Mouse (Mus musculus) forebrain, embryonic 16.5 days (tissue): ENCODE results near the gene 4930544D05Rik. TPM values are rescaled to one million over a fixed set of nuclear protein-coding genes. Genes with fewer than 3 reads are reported as not detected.
"Not testable (repeated sequence)": the region's sequence is repeated elsewhere in the genome, so short reads cannot be mapped to it uniquely, and the experiment has no call there.

Experiments used
- ATAC-seq: fragments of 200-750 bp; cut with Nextera tagmentation; 2 replicates; pipeline ENCODE4 v1.8.0; 2017; ENCODE audit warnings: mild to moderate bottlenecking, moderate library complexity
- H3K27ac ChIP-seq: fragments of 300-500 bp; sonication (generic); 2 replicates; pipeline ENCODE4 v1.5.1; 2014; ENCODE audit warnings: low read length, control low read depth
- H3K27me3 ChIP-seq: fragments of 300-500 bp; sonication (generic); replicated peaks from 2 replicates; pipeline ENCODE4 v1.6.1; 2014; ENCODE audit warnings: low read length; ENCODE audit not compliant: control insufficient read depth, insufficient read depth
- H3K36me3 ChIP-seq: fragments of 300-500 bp; sonication (generic); 2 replicates; pipeline ENCODE4 v1.6.1; 2014; ENCODE audit not compliant: control insufficient read depth, insufficient read depth
- H3K4me1 ChIP-seq: fragments of 300-500 bp; sonication (generic); replicated peaks from 2 replicates; pipeline ENCODE4 v1.6.1; 2014; ENCODE audit warnings: low read length; ENCODE audit not compliant: control insufficient read depth, insufficient read depth
- H3K4me2 ChIP-seq: fragments of 300-500 bp; sonication (generic); 2 replicates; pipeline ENCODE4 v1.6.1; 2014; ENCODE audit warnings: mild to moderate bottlenecking, low read length, control low read depth
- H3K4me3 ChIP-seq: fragments of 300-500 bp; sonication (generic); replicated peaks from 2 replicates; pipeline ENCODE4 v1.5.1; 2014; ENCODE audit warnings: mild to moderate bottlenecking, low read length, control low read depth
- H3K9ac ChIP-seq: fragments of 300-500 bp; sonication (generic); replicated peaks from 2 replicates; pipeline ENCODE4 v1.6.1; 2014; ENCODE audit warnings: low read depth, low read length, control low read depth
- H3K9me3 ChIP-seq: fragments of 300-500 bp; sonication (generic); 2 replicates; pipeline ENCODE4 v1.6.1; 2016; ENCODE audit warnings: low read length; ENCODE audit not compliant: control insufficient read depth
- WGBS: fragments of 180-500 bp; shearing (Covaris S2); extraction: QIAGEN DNeasy Blood & Tissue Kit; methylation state at CpG from one replicate; pipeline ENCODE4 v1.1.7; 2014; 5-methylcytosine and 5-hydroxymethylcytosine counted together
- polyA plus RNA-seq: library from polyadenylated mRNA; unstranded; fragments of >200 nt; fragmentation: Nextera tagmentation; extraction: Ambion mirVana; gene quantifications from 2 replicates; pipeline ENCODE4 v1.2.1, GENCODE M21; 2015

4930544D05Rik gene
- polyA plus RNA-seq = not detected in 2 replicates

GRCm38 (mm10) chr11:70615516-70616093, at the start of gene 4930544D05Rik:
Gene 4930544D05Rik, plus strand, starts transcription at chr11:70615848.
- H3K4me3 ChIP-seq = peak within 1 kb of the TSS; percentile 22
- H3K4me2 ChIP-seq = peak within 1 kb of the TSS; percentile 50
- no peaks in the 10 kb centered on the region for H3K27me3 ChIP-seq
- peak within 1 kb of the TSS; percentile 41; the same call in 1 of the 2 replicates for H3K9ac ChIP-seq
- peaks cover 6% of the 10 kb centered on the region for H3K4me1 ChIP-seq
- H3K36me3 ChIP-seq = peaks cover 12% of the 10 kb centered on the region
- no peaks in the 10 kb centered on the region for H3K9me3 ChIP-seq
- no peak within 1 kb of the TSS for H3K27ac ChIP-seq
- 14% methylated on average over 21 of the region's 21 CpGs for WGBS
- ATAC-seq = no peak

GRCm38 (mm10) chr11:70566586-70566985, 49.1 kb upstream of the 4930544D05Rik start:
- H3K9ac ChIP-seq = no peak overlapping the region
- 70% methylated on average over 7 of the region's 7 CpGs for WGBS
- no peaks in the 10 kb centered on the region for H3K27me3 ChIP-seq
- no peaks in the 10 kb centered on the region for H3K9me3 ChIP-seq
- no peaks in the 10 kb centered on the region for H3K36me3 ChIP-seq
- H3K4me2 ChIP-seq = no peak overlapping the region
- peaks cover 27% of the 10 kb centered on the region for H3K4me1 ChIP-seq
- H3K27ac ChIP-seq = no peak overlapping the region
- H3K4me3 ChIP-seq = no peak overlapping the region
- no peak for ATAC-seq

DNA sequence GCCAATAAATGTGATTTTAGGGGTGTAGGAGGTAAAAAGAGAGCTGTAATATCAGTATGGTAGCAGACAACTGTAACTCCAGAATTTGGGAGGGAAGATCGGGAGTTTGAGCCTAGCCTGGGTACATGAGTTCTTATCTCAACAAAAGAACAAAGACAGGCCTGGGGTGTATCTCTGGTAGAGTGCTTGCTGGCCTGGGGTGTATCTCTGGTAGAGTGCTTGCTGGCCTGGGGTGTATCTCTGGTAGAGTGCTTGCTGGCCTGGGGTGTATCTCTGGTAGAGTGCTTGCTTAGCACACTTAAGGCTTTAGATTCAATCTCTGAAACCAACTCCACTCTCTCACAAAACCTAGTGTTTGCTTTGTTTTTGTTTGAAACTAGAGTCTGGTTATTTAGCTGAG, 45.0 kb upstream of the 4930544D05Rik start:
- H3K4me1 ChIP-seq, H3K4me3 ChIP-seq, H3K9ac ChIP-seq, H3K36me3 ChIP-seq, H3K27ac ChIP-seq, H3K9me3 ChIP-seq, H3K27me3 ChIP-seq, ATAC-seq, H3K4me2 ChIP-seq: not testable (repeated sequence)
- WGBS = 97% methylated on average over 1 of the region's 1 CpGs

DNA sequence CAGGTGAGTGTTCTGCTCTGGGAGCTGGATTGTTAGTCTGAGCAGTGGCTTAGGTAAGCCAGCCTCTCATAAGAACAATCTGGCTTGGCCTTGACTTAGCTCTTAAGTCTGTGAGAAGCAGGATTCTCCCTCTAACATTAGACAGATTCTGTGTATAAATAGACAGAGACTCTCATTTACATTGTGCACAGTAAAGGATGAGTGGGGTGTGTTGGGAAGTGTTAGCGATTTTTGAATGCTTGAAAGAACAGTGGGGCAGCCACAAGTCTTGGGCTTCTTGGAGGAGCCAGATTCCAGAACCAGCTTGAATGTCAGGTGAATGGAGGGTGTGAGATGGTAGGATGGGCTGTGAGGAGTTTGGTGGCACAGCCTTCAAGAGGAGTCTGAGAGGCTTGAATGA, 44.0 kb upstream of the 4930544D05Rik start:
- no peak overlapping the region for H3K4me3 ChIP-seq
- H3K9ac ChIP-seq = no peak overlapping the region
- no peak overlapping the region for H3K4me2 ChIP-seq
- ATAC-seq = no peak
- H3K4me1 ChIP-seq = peaks cover 8% of the 10 kb centered on the region; the same call in 1 of the 2 replicates
- no peaks in the 10 kb centered on the region for H3K9me3 ChIP-seq
- no peak overlapping the region for H3K27ac ChIP-seq
- WGBS = 89% methylated on average over 1 of the region's 1 CpGs
- no peaks in the 10 kb centered on the region for H3K36me3 ChIP-seq
- no peaks in the 10 kb centered on the region for H3K27me3 ChIP-seq

DNA sequence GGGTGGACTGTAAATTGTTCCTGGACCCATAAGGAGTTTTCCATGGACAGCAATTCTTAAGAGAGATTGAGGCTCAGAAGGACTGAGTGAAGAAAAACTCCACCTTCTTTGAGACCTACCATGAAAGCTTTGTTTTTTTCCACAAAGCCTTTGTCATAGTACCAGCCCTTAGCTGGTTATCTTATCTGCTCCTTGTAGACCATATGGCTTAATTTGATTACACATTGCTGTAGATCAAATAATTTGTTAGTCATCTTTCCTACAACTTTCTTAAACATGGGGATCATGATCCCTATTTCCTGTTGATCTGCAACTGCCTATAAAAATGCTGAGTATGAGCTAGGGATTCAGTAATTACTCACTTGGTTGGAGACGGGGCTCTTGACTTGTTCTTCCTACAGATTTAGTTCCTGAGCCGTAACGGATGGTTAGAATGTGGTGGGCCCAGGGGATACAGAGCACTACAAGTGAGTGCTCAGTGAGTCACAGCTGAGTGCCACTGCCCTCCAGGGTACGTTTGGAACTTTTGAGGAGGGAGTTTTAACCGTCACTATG, 43.2 kb upstream of the 4930544D05Rik start:
- Histone ChIP-seq H3K9me3 (no peaks in the 10 kb centered on the region), H3K27ac (no peak overlapping the region), H3K4me3 (no peak overlapping the region), H3K4me1 (peaks cover 10% of the 10 kb centered on the region), H3K4me2 (no peak overlapping the region), H3K36me3 (no peaks in the 10 kb centered on the region), H3K9ac (no peak overlapping the region), H3K27me3 (no peaks in the 10 kb centered on the region)
- no peak for ATAC-seq
- WGBS = 69% methylated on average over 5 of the region's 5 CpGs

DNA sequence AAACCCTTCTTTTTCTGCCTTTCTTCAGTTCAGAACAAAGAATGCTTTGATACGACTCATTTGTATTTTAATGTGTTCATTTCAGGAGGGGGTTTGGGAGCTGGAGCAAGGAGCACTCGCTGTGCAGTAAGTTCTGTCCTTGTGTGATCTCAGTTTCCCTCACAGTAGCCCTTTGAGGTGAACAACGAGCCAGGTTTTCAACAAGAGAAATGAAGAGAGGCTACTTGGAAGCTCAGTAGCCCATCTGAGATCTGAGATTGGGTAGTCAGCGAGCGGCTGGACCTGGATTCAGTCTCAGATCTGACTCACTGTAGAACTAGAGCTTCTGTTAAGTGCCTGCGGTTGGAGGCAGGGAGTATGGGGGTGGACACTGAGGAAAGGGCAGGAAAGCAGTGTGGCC, 41.8 kb upstream of the 4930544D05Rik start:
- Histone ChIP-seq H3K9me3 (no peaks in the 10 kb centered on the region), H3K27ac (peak overlapping the region; percentile 45), H3K4me3 (no peak overlapping the region), H3K27me3 (no peaks in the 10 kb centered on the region), H3K36me3 (no peaks in the 10 kb centered on the region), H3K9ac (no peak overlapping the region), H3K4me2 (no peak overlapping the region), H3K4me1 (peaks cover 19% of the 10 kb centered on the region)
- 30% methylated on average over 6 of the region's 6 CpGs for WGBS
- no peak for ATAC-seq

GRCm38 (mm10) chr11:70577201-70577600, 38.4 kb upstream of the 4930544D05Rik start:
- H3K4me2 ChIP-seq = no peak overlapping the region
- H3K4me3 ChIP-seq = no peak overlapping the region
- H3K4me1 ChIP-seq = peaks cover 26% of the 10 kb centered on the region
- H3K27me3 ChIP-seq = no peaks in the 10 kb centered on the region
- no peak for ATAC-seq
- H3K9ac ChIP-seq = no peak overlapping the region
- WGBS = 74% methylated on average over 3 of the region's 3 CpGs
- H3K36me3 ChIP-seq = no peaks in the 10 kb centered on the region
- no peaks in the 10 kb centered on the region for H3K9me3 ChIP-seq
- no peak overlapping the region for H3K27ac ChIP-seq

GRCm38 (mm10) chr11:70578962-70579361, 36.7 kb upstream of the 4930544D05Rik start:
- Histone ChIP-seq H3K4me2 (no peak overlapping the region), H3K27ac (no peak overlapping the region), H3K4me3 (no peak overlapping the region), H3K36me3 (no peaks in the 10 kb centered on the region), H3K9me3 (no peaks in the 10 kb centered on the region), H3K27me3 (no peaks in the 10 kb centered on the region), H3K4me1 (peaks cover 20% of the 10 kb centered on the region), H3K9ac (no peak overlapping the region)
- no peak for ATAC-seq
- 91% methylated on average over 6 of the region's 6 CpGs for WGBS

DNA sequence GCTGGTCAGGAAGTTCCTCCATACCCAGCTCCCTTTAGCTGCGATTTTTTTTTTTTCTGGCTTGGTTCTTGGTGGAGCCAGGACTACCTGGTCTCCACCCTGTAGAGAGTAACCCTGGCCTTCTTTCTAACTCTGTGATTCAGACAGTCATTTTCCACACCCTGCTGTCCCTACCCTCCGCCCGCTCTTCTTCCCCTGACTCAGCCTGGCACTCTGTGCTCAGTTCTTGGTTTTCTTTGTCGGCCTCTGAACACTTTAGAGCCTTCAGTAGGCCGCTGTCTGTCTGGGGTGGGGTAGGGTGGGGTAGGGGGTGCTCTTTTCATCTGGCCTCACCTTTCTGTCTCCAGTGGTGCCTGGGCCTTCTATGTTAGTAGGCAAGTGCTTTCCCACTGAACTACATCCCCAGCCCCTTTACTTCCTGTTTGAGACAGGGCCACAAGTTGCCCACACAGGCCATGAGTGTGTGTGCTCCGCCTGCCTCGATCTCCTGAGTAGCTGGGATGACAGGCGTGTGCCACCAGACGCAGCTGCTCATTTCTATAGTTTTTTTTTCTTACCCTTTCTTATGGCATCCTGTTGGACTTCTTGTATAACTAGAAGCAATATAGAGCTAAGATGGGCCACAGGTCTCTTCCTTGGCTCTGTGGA, 35.8 kb upstream of the 4930544D05Rik start:
- H3K9ac ChIP-seq = no peak overlapping the region
- 87% methylated on average over 9 of the region's 9 CpGs for WGBS
- ATAC-seq = no peak

More for the DNA sequence above, 35.8 kb upstream of the 4930544D05Rik start:
- Histone ChIP-seq H3K9me3 (no peaks in the 10 kb centered on the region), H3K27ac (no peak overlapping the region), H3K4me3 (no peak overlapping the region), H3K36me3 (no peaks in the 10 kb centered on the region), H3K27me3 (no peaks in the 10 kb centered on the region), H3K4me1 (peaks cover 18% of the 10 kb centered on the region), H3K4me2 (no peak overlapping the region)
